Mouse (Mus musculus) forebrain, postnatal 0 days (tissue): ENCODE measurements at regions not wholly inside any gene's neighbourhood (a gene's known extent, or its start where the extent isn't known, plus 50 kb on each side); places are given as distances from the start of the nearest gene placed in this dataset.

Experiments
- ATAC-seq: fragments of 200-750 bp; cut with Nextera tagmentation; 2 replicates; pipeline ENCODE4 v1.8.0; 2017; ENCODE audit warnings: mild to moderate bottlenecking, moderate library complexity
- DNase-seq: peaks from one replicate; pipeline ENCODE4 v3.0.0-alpha.2; 2015
- H3K27ac ChIP-seq: fragments of 300-500 bp; sonication (generic); 2 replicates; pipeline ENCODE4 v1.5.1; 2014; ENCODE audit warnings: low read depth, mild to moderate bottlenecking, antibody characterized with exemption, low read length, moderate library complexity, mixed read lengths
- H3K27me3 ChIP-seq: fragments of 300-500 bp; sonication (generic); 2 replicates; pipeline ENCODE4 v1.6.1; 2014; ENCODE audit warnings: mild to moderate bottlenecking, low read length, mixed read lengths; ENCODE audit not compliant: insufficient read depth
- H3K36me3 ChIP-seq: fragments of 300-500 bp; sonication (generic); 2 replicates; pipeline ENCODE4 v1.6.1; 2014; ENCODE audit warnings: mild to moderate bottlenecking, moderate library complexity; ENCODE audit not compliant: insufficient read depth
- H3K4me1 ChIP-seq: fragments of 300-500 bp; sonication (generic); 2 replicates; pipeline ENCODE4 v1.6.1; 2014; ENCODE audit warnings: antibody characterized with exemption; ENCODE audit not compliant: insufficient read depth
- H3K4me2 ChIP-seq: fragments of 300-500 bp; sonication (generic); 2 replicates; pipeline ENCODE4 v1.6.1; 2014; ENCODE audit warnings: low read depth, mild to moderate bottlenecking, moderate library complexity
- H3K4me3 ChIP-seq: fragments of 300-500 bp; sonication (generic); 2 replicates; pipeline ENCODE4 v1.5.1; 2014; ENCODE audit warnings: low read depth, low read length, mixed read lengths
- H3K9ac ChIP-seq: fragments of 300-500 bp; sonication (generic); 2 replicates; pipeline ENCODE4 v1.6.1; 2014; ENCODE audit warnings: mild to moderate bottlenecking
- H3K9me3 ChIP-seq: fragments of 300-500 bp; sonication (generic); 2 replicates; pipeline ENCODE4 v1.6.1; 2016; ENCODE audit warnings: low read length
- CTCF ChIP-seq: sonication (generic); IDR thresholded peaks from 2 replicates; pipeline ENCODE4 v1.5.1; 2016; ENCODE audit warnings: antibody characterized with exemption, control low read depth, low read depth
- WGBS: fragments of 180-500 bp; shearing (Covaris S2); extraction: QIAGEN DNeasy Blood & Tissue Kit; methylation state at CpG from one replicate; pipeline ENCODE4 v1.1.7; 2014; 5-methylcytosine and 5-hydroxymethylcytosine counted together

GRCm38 (mm10) chr12:29187619-29188018 is 340.6 kb upstream of the Myt1l start:
- H3K4me3 ChIP-seq: no peak overlapping the region
- WGBS: 19% methylated on average over 4 of the region's 4 CpGs
- H3K4me2 ChIP-seq: no peak overlapping the region
- TF ChIP-seq CTCF: peak; percentile 29
- DNase-seq (peak; percentile 38), ATAC-seq (no peak; the same call in 1 of the 2 replicates)
- H3K4me1 ChIP-seq: no peaks in the 10 kb centered on the region
- H3K9me3 ChIP-seq: no peaks in the 10 kb centered on the region
- no peak overlapping the region for H3K27ac ChIP-seq
- no peak overlapping the region for H3K9ac ChIP-seq
- no peaks in the 10 kb centered on the region for H3K27me3 ChIP-seq
- H3K36me3 ChIP-seq: no peaks in the 10 kb centered on the region

GRCm38 (mm10) chr12:29192391-29192790 is 335.8 kb upstream of the Myt1l start:
- no peak overlapping the region for H3K27ac ChIP-seq
- H3K4me1 ChIP-seq: no peaks in the 10 kb centered on the region
- H3K4me3 ChIP-seq: no peak overlapping the region
- H3K27me3 ChIP-seq: no peaks in the 10 kb centered on the region
- no peak overlapping the region for H3K4me2 ChIP-seq
- H3K9me3 ChIP-seq: no peaks in the 10 kb centered on the region
- no peaks in the 10 kb centered on the region for H3K36me3 ChIP-seq
- TF ChIP-seq CTCF: no peak
- WGBS: 84% methylated on average over 3 of the region's 3 CpGs
- H3K9ac ChIP-seq: no peak overlapping the region
- ATAC-seq (no peak), DNase-seq (no peak)

GRCm38 (mm10) chr12:29211946-29212345 is 316.2 kb upstream of the Myt1l start:
- Histone ChIP-seq H3K9me3 (no peaks in the 10 kb centered on the region), H3K27ac (no peak overlapping the region), H3K4me2 (no peak overlapping the region), H3K36me3 (no peaks in the 10 kb centered on the region), H3K27me3 (no peaks in the 10 kb centered on the region), H3K4me1 (no peaks in the 10 kb centered on the region), H3K4me3 (no peak overlapping the region), H3K9ac (no peak overlapping the region)
- ATAC-seq: no peak
- DNase-seq: no peak
- TF ChIP-seq CTCF: no peak
- WGBS: 78% methylated on average over 3 of the region's 3 CpGs

GRCm38 (mm10) chr12:29213625-29214024 is 314.6 kb upstream of the Myt1l start:
- H3K27ac ChIP-seq: no peak overlapping the region; the same call in 1 of the 2 replicates
- H3K4me3 ChIP-seq: no peak overlapping the region
- H3K9me3 ChIP-seq: no peaks in the 10 kb centered on the region
- WGBS: 94% methylated on average over 1 of the region's 1 CpGs
- no peak overlapping the region for H3K4me2 ChIP-seq
- TF ChIP-seq CTCF: no peak
- H3K9ac ChIP-seq: no peak overlapping the region
- DNase-seq: peak; percentile 18
- H3K36me3 ChIP-seq: no peaks in the 10 kb centered on the region
- H3K4me1 ChIP-seq: no peaks in the 10 kb centered on the region
- no peaks in the 10 kb centered on the region for H3K27me3 ChIP-seq
- 0 out of 2 replicates have a peak, but pooled peaks have one; percentile 43 for ATAC-seq

- DNase-seq: no peak
Measured at GRCm38 (mm10) chr12:29222099-29222498, 306.1 kb upstream of the Myt1l start.

GRCm38 (mm10) chr12:29226001-29226400 is 302.2 kb upstream of the Myt1l start:
- Histone ChIP-seq H3K4me3 (no peak overlapping the region), H3K4me1 (no peaks in the 10 kb centered on the region), H3K27me3 (no peaks in the 10 kb centered on the region), H3K9me3 (no peaks in the 10 kb centered on the region), H3K36me3 (no peaks in the 10 kb centered on the region), H3K9ac (no peak overlapping the region), H3K27ac (no peak overlapping the region), H3K4me2 (no peak overlapping the region)
- ATAC-seq: no peak
- no peak for DNase-seq
- no peak for TF ChIP-seq CTCF
- 21% methylated on average over 1 of the region's 1 CpGs for WGBS

More at GRCm38 (mm10) chr12:29222099-29222498, 306.1 kb upstream of the Myt1l start:
- no peak overlapping the region for H3K4me2 ChIP-seq
- 50% methylated on average over 6 of the region's 6 CpGs for WGBS
- H3K9me3 ChIP-seq: no peaks in the 10 kb centered on the region
- H3K9ac ChIP-seq: no peak overlapping the region
- ATAC-seq: no peak
- no peaks in the 10 kb centered on the region for H3K27me3 ChIP-seq
- H3K36me3 ChIP-seq: no peaks in the 10 kb centered on the region
- H3K27ac ChIP-seq: no peak overlapping the region
- H3K4me3 ChIP-seq: no peak overlapping the region
- H3K4me1 ChIP-seq: no peaks in the 10 kb centered on the region
- TF ChIP-seq CTCF: no peak

GRCm38 (mm10) chr12:29232492-29233447 is 295.4 kb upstream of the Myt1l start:
- Histone ChIP-seq H3K4me2 (peak overlapping the region; percentile 27), H3K9ac (peak overlapping the region; percentile 28; the same call in 1 of the 2 replicates), H3K4me1 (peaks cover 12% of the 10 kb centered on the region), H3K27me3 (no peaks in the 10 kb centered on the region), H3K36me3 (no peaks in the 10 kb centered on the region), H3K4me3 (no peak overlapping the region), H3K27ac (peak overlapping the region; percentile 54), H3K9me3 (no peaks in the 10 kb centered on the region)
- peak; percentile 53 for DNase-seq
- no peak for TF ChIP-seq CTCF
- ATAC-seq: peak; percentile 76
- 11% methylated on average over 16 of the region's 16 CpGs for WGBS
